Mouse (Mus musculus) stomach, postnatal 0 days (tissue): ENCODE data around the gene Upb1. TPM values are rescaled to one million over a fixed set of nuclear protein-coding genes. Genes with fewer than 3 reads are reported as not detected.

Source experiments
- ATAC-seq: fragments of 200-750 bp; cut with Nextera tagmentation; 2 replicates; pipeline ENCODE4 v1.8.0; 2017; ENCODE audit not compliant: low FRiP score, low TSS enrichment
- DNase-seq: peaks from one replicate; pipeline ENCODE4 v3.0.0-alpha.2; 2016; ENCODE audit warnings: low spot score
- H3K27ac ChIP-seq: fragments of 300-500 bp; sonication (generic); replicated peaks from 2 replicates; pipeline ENCODE4 v1.5.1; 2014; ENCODE audit warnings: mild to moderate bottlenecking, control low read depth
- H3K27me3 ChIP-seq: fragments of 300-500 bp; sonication (generic); 2 replicates; pipeline ENCODE4 v1.6.1; 2014; ENCODE audit warnings: low read length; ENCODE audit not compliant: control insufficient read depth, insufficient read depth
- H3K36me3 ChIP-seq: fragments of 300-500 bp; sonication (generic); 2 replicates; pipeline ENCODE4 v1.6.1; 2014; ENCODE audit warnings: low read length, mixed read lengths; ENCODE audit not compliant: control insufficient read depth, insufficient read depth
- H3K4me1 ChIP-seq: fragments of 300-500 bp; sonication (generic); replicated peaks from 2 replicates; pipeline ENCODE4 v1.6.1; 2014; ENCODE audit warnings: antibody characterized with exemption; ENCODE audit not compliant: control insufficient read depth, insufficient read depth
- H3K4me2 ChIP-seq: fragments of 300-500 bp; sonication (generic); replicated peaks from 2 replicates; pipeline ENCODE4 v1.6.1; 2014; ENCODE audit warnings: low read depth, mild to moderate bottlenecking, control low read depth, moderate library complexity
- H3K4me3 ChIP-seq: fragments of 300-500 bp; sonication (generic); 2 replicates; pipeline ENCODE4 v1.5.1; 2014; ENCODE audit warnings: low read depth, low read length, control low read depth
- H3K9ac ChIP-seq: fragments of 300-500 bp; sonication (generic); 2 replicates; pipeline ENCODE4 v1.6.1; 2014; ENCODE audit warnings: mild to moderate bottlenecking, low read length, control low read depth, mixed read lengths
- H3K9me3 ChIP-seq: fragments of 300-500 bp; sonication (generic); 2 replicates; pipeline ENCODE4 v1.6.1; 2016; ENCODE audit warnings: low read length; ENCODE audit not compliant: control insufficient read depth
- CTCF ChIP-seq: IDR thresholded peaks from 2 replicates; pipeline ENCODE4 v1.5.1; 2016; ENCODE audit warnings: antibody characterized with exemption, low read depth, mild to moderate bottlenecking, moderate library complexity
- EP300 ChIP-seq: optimal IDR thresholded peaks from 2 replicates; pipeline ENCODE3; 2016; ENCODE audit warnings: antibody characterized with exemption
- WGBS: fragments of 180-500 bp; shearing (Covaris S2); extraction: QIAGEN DNeasy Blood & Tissue Kit; methylation state at CpG from one replicate; pipeline ENCODE4 v1.1.7; 2014; 5-methylcytosine and 5-hydroxymethylcytosine counted together
- polyA plus RNA-seq: library from polyadenylated mRNA; unstranded; fragments of >200 nt; fragmentation: Nextera tagmentation; extraction: Ambion mirVana; gene quantifications from 2 replicates; pipeline ENCODE4 v1.2.1, GENCODE M21; 2015

Gene Upb1
- polyA plus RNA-seq, 1 experiment from 2014 or later, result 3.8 TPM

GRCm38 (mm10) chr10:75487131-75487530, 86.2 kb downstream of the Upb1 start:
- H3K9ac ChIP-seq, result no peak overlapping the region
- no peak overlapping the region for H3K27ac ChIP-seq
- WGBS, result 53% methylated on average over 3 of the region's 3 CpGs
- H3K9me3 ChIP-seq, result no peaks in the 10 kb centered on the region
- TF ChIP-seq CTCF, result no peak
- TF ChIP-seq EP300, result no peak
- no peak for DNase-seq
- H3K27me3 ChIP-seq, result no peaks in the 10 kb centered on the region
- H3K4me1 ChIP-seq, result no peaks in the 10 kb centered on the region
- ATAC-seq, result no peak
- no peak overlapping the region for H3K4me3 ChIP-seq
- no peaks in the 10 kb centered on the region for H3K36me3 ChIP-seq
- no peak overlapping the region for H3K4me2 ChIP-seq

- 68% methylated on average over 2 of the region's 2 CpGs for whole genome bisulfite sequencing
- no peak overlapping the region for H3K9ac ChIP-seq
- no peak for TF ChIP-seq CTCF
- no peak for TF ChIP-seq EP300
- no peaks in the 10 kb centered on the region for H3K4me1 ChIP-seq
- DNase-seq (no peak), ATAC-seq (no peak)
- no peaks in the 10 kb centered on the region for H3K9me3 ChIP-seq
- H3K4me2 ChIP-seq, result no peak overlapping the region
- H3K4me3 ChIP-seq, result no peak overlapping the region
- H3K36me3 ChIP-seq, result no peaks in the 10 kb centered on the region
- H3K27ac ChIP-seq, result no peak overlapping the region
- H3K27me3 ChIP-seq, result no peaks in the 10 kb centered on the region
Measured at GRCm38 (mm10) chr10:75489522-75489921, 88.6 kb downstream of the Upb1 start.

GRCm38 (mm10) chr10:75490731-75491130, 89.8 kb downstream of the Upb1 start:
- WGBS, result 77% methylated on average over 2 of the region's 2 CpGs
- ATAC-seq (no peak), DNase-seq (no peak)
- H3K4me3 ChIP-seq, result no peak overlapping the region
- no peaks in the 10 kb centered on the region for H3K9me3 ChIP-seq
- no peak for TF ChIP-seq EP300
- no peak for TF ChIP-seq CTCF
- H3K9ac ChIP-seq, result no peak overlapping the region
- no peaks in the 10 kb centered on the region for H3K4me1 ChIP-seq
- H3K4me2 ChIP-seq, result no peak overlapping the region
- H3K27me3 ChIP-seq, result no peaks in the 10 kb centered on the region
- no peak overlapping the region for H3K27ac ChIP-seq
- no peaks in the 10 kb centered on the region for H3K36me3 ChIP-seq

Other genes with a start within 250 kb of the Upb1 start
- 9.2 and 9.4 TPM in 2 replicates for gene Specc1l, start 189.0 kb upstream of the Upb1 start, polyA plus RNA-seq
- gene Adora2a, start 84.2 kb upstream of the Upb1 start, polyA plus RNA-seq, result 0.82 and 1.3 TPM in 2 replicates
- 70.2 and 70.3 TPM in 2 replicates for gene Snrpd3, start 116.4 kb downstream of the Upb1 start, polyA plus RNA-seq
- gene Gucd1, start 116.9 kb downstream of the Upb1 start, polyA plus RNA-seq, result 14.6 and 14.9 TPM in 2 replicates
- 0.73 and 0.93 TPM in 2 replicates for gene Lrrc75b, start 159.2 kb downstream of the Upb1 start, polyA plus RNA-seq
- gene Ggt1, start 160.5 kb downstream of the Upb1 start, polyA plus RNA-seq, result 1.9 and 2.1 TPM in 2 replicates
- gene Ggt5, start 188.2 kb downstream of the Upb1 start, polyA plus RNA-seq, result 2.6 and 2.8 TPM in 2 replicates
- 12.2 and 14.1 TPM in 2 replicates for gene Susd2, start 242.9 kb downstream of the Upb1 start, polyA plus RNA-seq